Mouse (Mus musculus) A20 (cell line): ENCODE data around the gene Rpl13a.

ENCODE experiments used
- DNase-seq: peaks from one replicate; pipeline ENCODE4 v3.0.0-alpha.2; 2011; ENCODE audit warnings: low read depth, low spot score

The Rpl13a gene

GRCm38 (mm10) chr7:45128624-45129246, at the start of gene Rpl13a:
Rpl13a (minus strand) TSS chr7:45128761.
- DNase-seq: peak; percentile 99

- DNase-seq: no peak
Observed at GRCm38 (mm10) chr7:45176356-45176755, 47.8 kb upstream of the Rpl13a start.

GRCm38 (mm10) chr7:45175929-45176328, 47.4 kb upstream of the Rpl13a start:
- DNase-seq: no peak

GRCm38 (mm10) chr7:45175398-45175797, 46.8 kb upstream of the Rpl13a start:
- DNase-seq: no peak

- peak; percentile 10 for DNase-seq
Observed at GRCm38 (mm10) chr7:45174567-45175280, 46.2 kb upstream of the Rpl13a start.

- DNase-seq: peak; percentile 65
Observed at GRCm38 (mm10) chr7:45173772-45174171, 45.2 kb upstream of the Rpl13a start.

- DNase-seq: peak; percentile 64
Observed at GRCm38 (mm10) chr7:45172974-45173373, 44.4 kb upstream of the Rpl13a start.

GRCm38 (mm10) chr7:45169495-45169894, 40.9 kb upstream of the Rpl13a start:
- DNase-seq: peak; percentile 48

- DNase-seq: no peak
Observed at GRCm38 (mm10) chr7:45168656-45169055, 40.1 kb upstream of the Rpl13a start.

GRCm38 (mm10) chr7:45167761-45168445, 39.3 kb upstream of the Rpl13a start:
- DNase-seq: no peak

- DNase-seq: no peak
Observed at GRCm38 (mm10) chr7:45166950-45167401, 38.4 kb upstream of the Rpl13a start.

- DNase-seq: no peak
Observed at GRCm38 (mm10) chr7:45165701-45166100, 37.1 kb upstream of the Rpl13a start.

GRCm38 (mm10) chr7:45164833-45165232, 36.3 kb upstream of the Rpl13a start:
- DNase-seq: no peak

- peak; percentile 48 for DNase-seq
Observed at GRCm38 (mm10) chr7:45163735-45164490, 35.4 kb upstream of the Rpl13a start, which contains the start of gene Slc17a7. Slc17a7 (plus strand) TSS chr7:45163949.

GRCm38 (mm10) chr7:45162996-45163615, 34.5 kb upstream of the Rpl13a start:
- no peak for DNase-seq

- no peak for DNase-seq
Observed at GRCm38 (mm10) chr7:45162551-45162950, 34.0 kb upstream of the Rpl13a start.

- peak; percentile 95 for DNase-seq
Observed at GRCm38 (mm10) chr7:45161612-45162473, 33.3 kb upstream of the Rpl13a start.

GRCm38 (mm10) chr7:45160866-45161265, 32.3 kb upstream of the Rpl13a start:
- DNase-seq: no peak

- DNase-seq: no peak
Observed at GRCm38 (mm10) chr7:45160316-45160800, 31.8 kb upstream of the Rpl13a start.

GRCm38 (mm10) chr7:45158991-45159390, 30.4 kb upstream of the Rpl13a start:
- DNase-seq: no peak
